Mouse (Mus musculus): ENCODE results near the gene Ddx11.
A peak's percentile ranks its signal among the peaks of the same experiment; 100 is the strongest.

The Ddx11 gene

GRCm38 (mm10) chr17:66123066-66123815 is at the start of gene Ddx11:
Gene Ddx11 (plus strand): TSS chr17:66123520.
- peak; percentile 90 to 91 for DNase-seq (ENCODE audit: low spot score in 2 of 2)

DNA sequence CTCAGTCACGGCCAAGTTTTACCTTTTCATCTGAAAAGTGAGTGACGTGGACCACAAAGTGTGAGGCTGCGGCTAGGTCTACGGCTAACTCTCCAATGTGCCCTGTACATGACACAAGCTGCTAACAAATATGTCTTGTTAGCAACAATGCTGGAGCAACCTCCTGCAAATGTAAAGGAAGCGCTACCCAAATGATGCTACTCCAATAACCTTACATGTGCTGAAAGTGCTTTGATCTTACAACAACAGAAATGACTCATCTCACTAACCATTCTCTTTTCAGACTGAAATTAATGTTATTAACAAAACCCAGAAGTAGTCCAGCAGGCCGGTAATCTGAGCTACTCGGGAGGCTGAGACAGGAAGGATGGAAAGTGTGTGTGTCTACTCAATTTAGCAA is 49.3 kb upstream of the Ddx11 start:
- no peak for DNase-seq (ENCODE audit: low spot score in 2 of 2)

- DNase-seq (ENCODE audit: low spot score in 2 of 2), result peak in 1 of 2 experiments; percentile 23
Observed at GRCm38 (mm10) chr17:66075827-66076173, 47.5 kb upstream of the Ddx11 start.

GRCm38 (mm10) chr17:66076174-66076927 is 47.0 kb upstream of the Ddx11 start:
- DNase-seq (ENCODE audit: low spot score in 2 of 2), result peak in 1 of 2 experiments; percentile 30

DNA sequence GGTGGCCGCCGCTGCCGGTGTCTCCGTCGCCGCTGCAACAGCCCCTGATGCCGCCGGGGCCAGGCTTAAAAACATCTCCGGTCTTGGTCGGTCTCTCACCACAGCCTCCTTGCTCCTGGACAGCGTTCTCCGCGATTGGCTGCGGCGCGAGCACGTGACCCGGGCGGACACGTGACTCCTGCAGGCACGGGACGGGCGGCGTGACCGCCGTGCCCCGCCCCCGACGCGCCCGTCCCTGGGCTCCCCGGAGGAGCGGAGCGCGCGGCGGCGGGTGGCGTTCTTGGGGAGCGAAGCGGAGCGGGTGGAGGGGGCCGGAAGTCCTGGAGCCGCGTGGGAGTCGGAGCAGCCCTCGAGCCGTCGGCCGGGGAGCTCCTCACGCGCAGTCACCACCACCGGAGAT is 46.4 kb upstream of the Ddx11 start, which contains the start of gene Ankrd12:
Gene Ankrd12 (minus strand): TSS at position 156 of the 400 bp plus-strand sequence.
- DNase-seq (ENCODE audit: low spot score in 2 of 2), result peak; percentile 95 to 96

DNA sequence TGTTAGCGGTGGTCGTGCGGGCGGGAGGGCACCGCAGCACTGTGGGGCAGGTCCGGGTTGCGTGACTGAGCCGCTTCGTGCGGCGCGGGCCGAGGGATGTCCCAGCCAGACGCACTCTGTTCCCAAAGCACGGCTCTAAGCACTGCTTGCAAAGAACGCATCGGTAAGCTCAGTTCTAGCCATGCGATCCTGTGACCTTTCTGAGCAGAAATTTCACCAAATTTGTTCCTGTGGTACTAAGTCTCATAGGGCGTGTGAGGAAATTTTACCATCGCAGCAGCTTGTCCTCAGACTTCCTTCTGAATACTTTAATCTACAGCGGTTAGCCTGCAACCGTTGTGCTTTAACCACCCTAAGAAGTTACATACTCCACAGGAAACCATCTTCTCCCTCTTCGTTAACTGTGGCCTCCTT is 45.9 kb upstream of the Ddx11 start:
- DNase-seq (ENCODE audit: low spot score in 2 of 2), result peak in 1 of 2 experiments; percentile 10

DNA sequence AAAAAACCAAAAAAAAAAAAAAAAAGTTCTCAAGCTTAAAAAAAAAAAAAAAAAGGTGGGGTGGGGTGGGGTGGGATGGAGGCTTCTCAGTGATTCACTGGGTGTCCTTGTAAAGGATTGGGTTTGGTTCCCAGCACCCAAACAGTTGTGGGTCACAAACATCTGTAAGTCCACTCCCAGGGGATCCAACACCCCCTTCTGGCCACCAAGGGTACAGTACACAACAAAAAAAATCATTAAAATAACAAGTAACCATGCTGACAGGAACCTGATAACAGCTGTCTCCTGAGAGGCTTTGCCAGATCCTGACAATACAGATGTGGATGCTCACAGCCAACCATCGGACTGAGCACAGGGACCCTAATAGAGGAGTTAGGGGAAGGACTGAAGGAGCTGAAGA is 38.8 kb upstream of the Ddx11 start:
- no peak for DNase-seq (ENCODE audit: low spot score in 2 of 2)

DNA sequence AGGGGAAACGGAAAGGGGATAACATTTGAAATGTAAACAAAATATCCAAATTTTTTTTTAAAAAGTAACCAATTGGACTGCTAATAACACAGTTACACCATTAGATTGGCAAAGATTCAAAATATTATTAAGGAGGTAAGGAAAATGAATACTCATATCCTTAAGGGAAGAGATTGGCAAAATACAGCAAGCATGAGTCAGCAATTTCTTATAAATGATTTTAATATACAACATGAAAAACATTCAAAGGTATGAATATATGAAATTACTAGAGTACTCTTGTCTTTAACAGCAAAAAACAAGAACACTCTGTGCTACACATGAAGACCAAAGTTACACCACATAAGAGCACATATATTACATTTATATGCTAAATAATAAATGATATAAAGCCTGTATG is 38.3 kb upstream of the Ddx11 start:
- no peak for DNase-seq (ENCODE audit: low spot score in 2 of 2)

- no peak for DNase-seq (ENCODE audit: low spot score in 2 of 2)
Observed at GRCm38 (mm10) chr17:66090251-66090650, 33.1 kb upstream of the Ddx11 start.

- DNase-seq (ENCODE audit: low spot score in 2 of 2), result no peak
Observed at GRCm38 (mm10) chr17:66091392-66091791, 31.9 kb upstream of the Ddx11 start.

- DNase-seq (ENCODE audit: low spot score in 2 of 2), result no peak
Observed at GRCm38 (mm10) chr17:66092065-66092464, 31.3 kb upstream of the Ddx11 start.

GRCm38 (mm10) chr17:66092664-66093063 is 30.7 kb upstream of the Ddx11 start:
- no peak for DNase-seq (ENCODE audit: low spot score in 2 of 2)

- no peak for DNase-seq (ENCODE audit: low spot score in 2 of 2)
Observed at GRCm38 (mm10) chr17:66100566-66101379, 22.5 kb upstream of the Ddx11 start.

- peak; percentile 92 to 94 for DNase-seq (ENCODE audit: low spot score in 2 of 2)
Observed at GRCm38 (mm10) chr17:66101380-66102330, 21.7 kb upstream of the Ddx11 start, which contains the start of gene Ndufv2. Gene Ndufv2 (minus strand): TSS chr17:66101559.

DNA sequence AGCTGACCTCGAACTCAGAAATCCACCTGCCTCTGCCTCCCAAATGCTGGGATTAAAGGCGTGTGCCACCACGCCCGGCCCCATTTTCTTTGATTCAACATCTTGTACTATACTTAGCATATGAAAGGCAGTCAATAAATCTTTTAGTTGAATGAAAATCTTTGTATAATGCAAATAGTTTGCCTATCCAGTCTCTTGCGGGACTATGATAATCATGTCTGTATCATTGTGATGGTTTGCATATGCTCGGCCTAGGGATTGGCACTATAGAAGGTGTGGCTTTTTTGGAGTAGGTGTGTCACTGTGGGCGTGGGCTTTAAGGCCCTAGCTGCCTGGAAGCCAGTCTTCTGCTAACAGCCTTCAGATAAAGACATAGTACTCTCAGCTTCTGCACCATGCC is 19.2 kb upstream of the Ddx11 start:
- no peak for DNase-seq (ENCODE audit: low spot score in 2 of 2)

- peak; percentile 56 to 67 for DNase-seq (ENCODE audit: low spot score in 2 of 2)
Observed at GRCm38 (mm10) chr17:66106601-66107267, 16.6 kb upstream of the Ddx11 start.

GRCm38 (mm10) chr17:66107466-66107865 is 15.9 kb upstream of the Ddx11 start:
- no peak for DNase-seq (ENCODE audit: low spot score in 2 of 2)

DNA sequence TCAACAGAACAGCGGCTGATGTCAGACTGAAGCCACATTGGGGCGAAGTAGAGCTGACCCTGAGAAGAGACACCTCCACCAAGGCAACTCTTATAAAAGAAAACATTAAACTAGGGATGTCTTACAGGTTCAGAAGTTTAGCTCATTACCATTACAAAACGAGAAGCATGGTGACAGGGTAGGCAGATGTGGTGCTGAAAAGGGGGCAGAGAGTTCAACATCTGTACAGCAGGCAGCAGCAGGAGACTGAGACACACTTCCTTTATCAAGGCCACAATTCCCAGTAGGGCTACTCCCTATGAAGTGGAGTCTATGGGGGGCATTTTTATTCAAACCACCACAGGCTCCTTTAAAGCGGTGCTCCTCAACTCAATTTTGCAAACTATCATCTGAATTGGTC is 15.1 kb upstream of the Ddx11 start:
- DNase-seq (ENCODE audit: low spot score in 2 of 2), result no peak

DNA sequence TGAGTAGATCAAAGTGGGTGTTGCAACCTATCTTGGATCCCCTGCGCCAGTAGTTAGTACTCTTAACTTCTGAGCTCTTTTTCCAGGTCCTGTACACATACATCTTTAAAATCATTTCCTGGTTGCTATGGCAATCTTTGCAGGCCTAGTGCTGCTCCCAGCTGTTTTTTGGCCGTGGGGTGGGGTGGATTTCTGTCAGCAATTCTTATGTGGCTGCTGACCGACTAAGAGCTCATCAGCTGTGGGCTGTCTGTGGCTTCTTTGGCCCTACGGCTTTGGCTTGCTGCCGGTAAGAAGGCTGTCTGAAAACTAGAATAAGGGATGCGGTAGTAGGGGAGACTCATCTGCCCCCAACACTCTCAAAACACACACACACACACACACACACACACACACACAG is 12.6 kb upstream of the Ddx11 start:
- peak; percentile 17 to 25 for DNase-seq (ENCODE audit: low spot score in 2 of 2)

DNA sequence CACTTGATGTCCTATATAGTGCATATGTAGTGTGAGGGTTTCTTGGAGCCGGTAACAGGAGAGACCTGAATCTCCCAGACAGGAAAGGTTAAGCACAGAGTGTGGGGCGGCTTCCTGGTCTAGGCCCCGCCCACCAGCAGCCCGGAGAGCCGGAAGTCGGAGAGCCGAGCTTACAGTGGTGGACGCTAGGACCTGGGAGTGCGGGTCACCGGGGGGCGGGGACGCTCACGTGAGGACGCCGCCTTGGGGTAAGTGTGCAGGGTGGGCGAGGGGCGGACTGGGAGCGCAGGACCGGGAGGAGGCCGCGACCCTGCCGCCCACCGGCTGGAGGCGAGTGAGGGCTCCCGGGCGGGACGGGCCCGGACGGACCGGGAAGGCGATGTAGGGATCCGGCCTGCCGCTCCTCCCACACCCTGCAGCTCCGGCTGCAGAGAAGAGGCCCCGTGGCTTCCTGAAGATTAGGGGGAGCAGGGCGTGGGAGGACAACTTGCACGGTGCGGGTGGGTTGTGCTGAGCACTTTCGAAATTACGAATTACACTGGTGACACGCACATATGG is 11.8 kb upstream of the Ddx11 start, which contains the start of gene Washc1:
Gene Washc1 (plus strand): TSS at position 144 of the 558 bp plus-strand sequence.
- DNase-seq (ENCODE audit: low spot score in 2 of 2), result peak; percentile 89 to 90
